Mouse (Mus musculus) liver, postnatal 0 days (tissue): ENCODE data around the gene Inca1. TPM values are rescaled to one million over a fixed set of nuclear protein-coding genes. Genes with fewer than 3 reads are reported as not detected.

Experiments
- ATAC-seq: fragments of 200-750 bp; cut with Nextera tagmentation; 2 replicates; pipeline ENCODE4 v1.8.0; 2017; ENCODE audit warnings: mild to moderate bottlenecking, moderate library complexity
- DNase-seq: peaks from one replicate; pipeline ENCODE4 v3.0.0-alpha.2; 2016
- H3K27ac ChIP-seq: fragments of 300-500 bp; sonication (generic); 2 replicates; pipeline ENCODE4 v1.5.1; 2014; ENCODE audit warnings: antibody characterized with exemption, moderate library complexity, mild to moderate bottlenecking, low read depth
- H3K27me3 ChIP-seq: fragments of 300-500 bp; sonication (generic); 2 replicates; pipeline ENCODE4 v1.6.1; 2014; ENCODE audit warnings: low read length, control low read depth, mixed read lengths; ENCODE audit not compliant: insufficient read depth
- H3K36me3 ChIP-seq: fragments of 300-500 bp; sonication (generic); replicated peaks from 2 replicates; pipeline ENCODE4 v1.6.1; 2014; ENCODE audit warnings: mild to moderate bottlenecking, control low read depth, low read length, moderate library complexity, mixed read lengths; ENCODE audit not compliant: insufficient read depth
- H3K4me1 ChIP-seq: fragments of 300-500 bp; sonication (generic); 2 replicates; pipeline ENCODE4 v1.6.1; 2014; ENCODE audit warnings: antibody characterized with exemption, mild to moderate bottlenecking, control low read depth; ENCODE audit not compliant: insufficient read depth
- H3K4me2 ChIP-seq: fragments of 300-500 bp; sonication (generic); 2 replicates; pipeline ENCODE4 v1.6.1; 2014; ENCODE audit warnings: low read depth, mild to moderate bottlenecking, low read length, moderate library complexity, mixed read lengths
- H3K4me3 ChIP-seq: fragments of 300-500 bp; sonication (generic); 2 replicates; pipeline ENCODE4 v1.5.1; 2014; ENCODE audit warnings: low read depth, low read length
- H3K9ac ChIP-seq: fragments of 300-500 bp; sonication (generic); replicated peaks from 2 replicates; pipeline ENCODE4 v1.6.1; 2014; ENCODE audit warnings: mild to moderate bottlenecking, moderate library complexity
- H3K9me3 ChIP-seq: fragments of 300-500 bp; sonication (generic); 2 replicates; pipeline ENCODE4 v1.6.1; 2016; ENCODE audit warnings: mild to moderate bottlenecking, control low read depth, low read length, mixed read lengths
- CTCF ChIP-seq: sonication (generic); IDR thresholded peaks from 2 replicates; pipeline ENCODE4 v1.5.1; 2016; ENCODE audit warnings: antibody characterized with exemption, low read depth
- EP300 ChIP-seq: IDR thresholded peaks from 2 replicates; pipeline ENCODE4 v1.6.1; 2016; ENCODE audit warnings: antibody characterized with exemption, low read depth, mild to moderate bottlenecking
- WGBS: fragments of 180-500 bp; shearing (Covaris S2); extraction: QIAGEN DNeasy Blood & Tissue Kit; methylation state at CpG from one replicate; pipeline ENCODE4 v1.1.7; 2014; ENCODE audit not compliant: insufficient replicate concordance; 5-methylcytosine and 5-hydroxymethylcytosine counted together
- polyA plus RNA-seq: library from polyadenylated mRNA; unstranded; fragments of >200 nt; fragmentation: Nextera tagmentation; extraction: Ambion mirVana; gene quantifications from 2 replicates; pipeline ENCODE4 v1.2.1, GENCODE M21; 2015

Inca1 gene
- polyA plus RNA-seq, 1 experiment from 2014 or later: 8.3 TPM

DNA sequence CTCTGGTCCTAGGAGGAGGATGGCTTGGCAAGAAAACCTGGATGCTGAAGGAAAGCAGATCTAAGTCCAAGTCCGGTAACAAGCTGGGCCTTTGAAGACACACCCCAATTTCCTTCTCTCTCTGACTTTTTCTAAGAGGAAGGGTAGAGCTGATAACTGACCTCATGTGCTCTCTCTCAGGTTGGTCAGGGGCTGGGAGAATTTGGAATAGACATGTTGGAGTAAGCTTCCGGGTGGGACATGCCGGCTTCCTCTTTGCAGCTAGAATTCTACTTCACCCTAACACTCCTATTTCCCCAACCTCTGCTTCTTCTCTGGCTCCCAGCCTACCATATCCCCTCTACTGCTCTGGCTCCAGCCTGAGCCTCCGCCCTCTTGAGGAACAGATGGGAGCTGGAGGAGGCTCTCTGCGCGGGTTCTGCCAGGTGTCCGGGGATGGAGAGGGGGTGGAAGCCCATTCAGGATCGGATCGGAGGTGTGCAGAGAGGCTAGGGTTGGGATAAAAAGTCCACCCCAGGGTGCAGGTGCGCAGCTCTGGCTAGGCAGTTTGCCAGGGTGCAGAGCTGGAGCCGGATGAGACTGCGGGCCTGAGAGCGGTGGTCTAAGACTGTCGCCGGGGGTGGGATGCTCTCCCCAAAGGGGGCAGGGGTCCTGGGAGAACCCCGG is 12.9 kb downstream of the Inca1 start:
- WGBS: 2% methylated on average over 16 of the region's 16 CpGs
- H3K4me1 ChIP-seq: peaks cover 17% of the 10 kb centered on the region
- H3K36me3 ChIP-seq: peaks cover 21% of the 10 kb centered on the region
- H3K4me3 ChIP-seq: peak overlapping the region; percentile 74
- peak overlapping the region; percentile 86 for H3K9ac ChIP-seq
- ATAC-seq (peak; percentile 34), DNase-seq (no peak)
- peak overlapping the region; percentile 97 for H3K4me2 ChIP-seq
- TF ChIP-seq CTCF: peak; percentile 14; the same call in 1 of the 2 replicates
- TF ChIP-seq EP300: no peak
- H3K27me3 ChIP-seq: no peaks in the 10 kb centered on the region
- H3K27ac ChIP-seq: peak overlapping the region; percentile 81
- no peaks in the 10 kb centered on the region for H3K9me3 ChIP-seq

DNA sequence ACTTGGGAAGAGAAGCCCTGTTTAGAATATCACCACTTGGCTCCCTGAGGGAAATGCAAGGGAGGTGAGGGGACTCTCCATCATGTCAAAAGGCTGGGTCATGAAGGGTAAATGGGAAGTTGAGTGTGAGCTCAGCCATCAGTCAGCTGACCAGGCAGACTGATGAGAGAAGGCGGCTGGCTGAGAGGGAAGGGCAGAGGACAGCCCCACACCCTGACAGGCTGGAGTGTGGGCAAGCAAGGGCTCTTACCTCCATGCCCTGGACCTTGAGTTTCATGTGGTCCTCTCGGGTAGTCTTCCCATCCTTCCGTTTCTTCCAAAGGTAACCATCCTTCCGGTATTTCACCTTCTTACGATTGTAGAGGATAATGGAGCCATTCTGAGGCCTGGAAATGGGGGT is 16.3 kb downstream of the Inca1 start:
- Histone ChIP-seq H3K27me3 (no peaks in the 10 kb centered on the region), H3K36me3 (peaks cover 30% of the 10 kb centered on the region), H3K4me2 (no peak overlapping the region), H3K4me3 (no peak overlapping the region), H3K4me1 (peaks cover 24% of the 10 kb centered on the region), H3K9me3 (no peaks in the 10 kb centered on the region), H3K9ac (no peak overlapping the region), H3K27ac (no peak overlapping the region)
- WGBS: 83% methylated on average over 5 of the region's 5 CpGs
- ATAC-seq (no peak), DNase-seq (no peak)
- TF ChIP-seq CTCF: no peak
- TF ChIP-seq EP300: no peak

DNA sequence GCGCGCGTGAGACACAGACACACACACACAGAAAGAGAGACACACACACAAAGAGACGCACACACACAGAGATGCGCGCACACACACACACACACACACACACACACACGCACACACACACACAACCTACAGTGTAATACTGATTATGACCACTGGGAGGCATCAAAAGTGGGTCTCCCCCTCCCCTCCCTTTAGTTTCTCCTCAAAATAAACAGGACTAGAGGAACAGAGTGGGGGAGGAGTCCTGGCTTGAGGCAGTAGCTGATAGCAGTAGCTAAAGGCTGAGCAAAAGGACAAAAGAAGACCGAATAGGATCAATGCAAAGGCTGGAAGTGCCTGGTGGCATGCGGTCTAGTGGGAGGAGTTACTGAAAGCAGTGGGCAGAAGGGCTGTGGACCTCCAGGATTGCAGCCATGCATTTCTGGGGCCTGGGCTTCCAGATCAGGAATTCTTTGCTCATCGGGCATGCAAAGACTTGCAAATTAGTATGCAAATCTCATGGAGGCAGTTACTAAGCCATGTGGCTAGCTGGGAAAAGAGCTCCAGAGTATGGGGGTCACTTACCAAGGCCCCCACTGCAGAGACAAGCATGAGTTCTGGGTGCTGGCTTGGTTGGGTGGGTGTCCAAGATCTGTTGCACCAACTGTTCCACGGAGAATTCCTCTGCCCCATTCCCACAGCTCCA is 17.9 kb downstream of the Inca1 start:
- DNase-seq: peak; percentile 44
- 0 out of 2 replicates have a peak overlapping the region, but pooled peaks have one; percentile 3 for H3K27ac ChIP-seq

DNA sequence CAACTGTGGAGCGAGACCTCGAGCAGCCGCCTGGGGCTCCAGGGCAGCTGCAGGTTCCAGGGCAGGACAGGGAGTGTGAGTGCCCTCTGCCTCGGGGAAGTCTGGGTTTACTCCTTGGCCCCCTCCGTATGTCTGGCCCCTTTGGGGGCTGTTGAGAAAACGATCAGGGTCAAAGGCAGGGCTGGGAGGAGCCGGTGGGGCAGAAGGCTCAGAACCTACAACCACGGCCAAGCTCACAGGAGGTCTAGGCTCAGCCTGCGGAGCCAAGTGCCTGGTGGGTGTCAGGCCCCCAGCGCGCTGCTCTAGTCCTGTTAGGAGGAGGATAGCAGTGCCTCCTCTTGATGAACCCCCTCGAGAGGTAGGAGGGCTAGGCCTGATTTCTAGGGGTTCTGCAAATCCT is 18.8 kb downstream of the Inca1 start:
- no peak overlapping the region for H3K27ac ChIP-seq
- no peaks in the 10 kb centered on the region for H3K9me3 ChIP-seq
- no peak for TF ChIP-seq EP300
- no peak for TF ChIP-seq CTCF
- H3K4me1 ChIP-seq: peaks cover 17% of the 10 kb centered on the region
- H3K4me3 ChIP-seq: no peak overlapping the region
- WGBS: 84% methylated on average over 12 of the region's 12 CpGs
- peaks cover 33% of the 10 kb centered on the region for H3K36me3 ChIP-seq
- H3K27me3 ChIP-seq: no peaks in the 10 kb centered on the region
- H3K9ac ChIP-seq: no peak overlapping the region
- DNase-seq: no peak
- ATAC-seq: no peak
- H3K4me2 ChIP-seq: no peak overlapping the region

More for the DNA sequence above, 17.9 kb downstream of the Inca1 start:
- peaks cover 22% of the 10 kb centered on the region for H3K4me1 ChIP-seq
- TF ChIP-seq CTCF (peak; percentile 72), EP300 (no peak)
- H3K27me3 ChIP-seq: no peaks in the 10 kb centered on the region
- peaks cover 33% of the 10 kb centered on the region for H3K36me3 ChIP-seq
- H3K4me3 ChIP-seq: no peak overlapping the region
- H3K9ac ChIP-seq: no peak overlapping the region
- 49% methylated on average over 11 of the region's 11 CpGs for WGBS
- ATAC-seq: peak; percentile 53
- H3K4me2 ChIP-seq: no peak overlapping the region
- no peaks in the 10 kb centered on the region for H3K9me3 ChIP-seq

DNA sequence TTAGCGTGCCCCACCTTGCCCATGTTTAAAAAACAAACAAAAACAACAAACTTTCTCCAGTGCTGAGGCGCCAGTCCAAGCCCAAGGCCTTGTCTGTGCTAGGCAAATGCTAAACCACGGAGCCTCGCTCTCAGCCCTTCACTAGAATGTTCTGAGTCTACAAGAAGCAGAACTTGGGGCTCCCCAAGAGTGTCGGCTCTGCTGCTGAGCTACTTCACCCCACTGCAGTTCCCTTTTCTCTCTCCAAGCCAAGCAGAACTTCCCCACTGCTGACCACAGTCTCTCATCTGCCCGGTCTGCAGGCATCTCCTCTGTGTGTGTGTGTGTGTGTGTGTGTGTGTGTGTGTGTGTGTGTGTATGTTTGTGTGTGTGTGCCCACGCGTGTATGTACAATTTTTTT is 20.1 kb downstream of the Inca1 start:
- 41% methylated on average over 8 of the region's 8 CpGs for WGBS
- peak; percentile 40 for DNase-seq
- Histone ChIP-seq H3K27me3 (no peaks in the 10 kb centered on the region), H3K4me2 (no peak overlapping the region), H3K4me3 (no peak overlapping the region), H3K27ac (peak overlapping the region; percentile 84), H3K36me3 (peaks cover 27% of the 10 kb centered on the region), H3K4me1 (peaks cover 17% of the 10 kb centered on the region), H3K9ac (no peak overlapping the region), H3K9me3 (no peaks in the 10 kb centered on the region)
- TF ChIP-seq CTCF: no peak
- TF ChIP-seq EP300: no peak
- peak; percentile 26; the same call in 1 of the 2 replicates for ATAC-seq

DNA sequence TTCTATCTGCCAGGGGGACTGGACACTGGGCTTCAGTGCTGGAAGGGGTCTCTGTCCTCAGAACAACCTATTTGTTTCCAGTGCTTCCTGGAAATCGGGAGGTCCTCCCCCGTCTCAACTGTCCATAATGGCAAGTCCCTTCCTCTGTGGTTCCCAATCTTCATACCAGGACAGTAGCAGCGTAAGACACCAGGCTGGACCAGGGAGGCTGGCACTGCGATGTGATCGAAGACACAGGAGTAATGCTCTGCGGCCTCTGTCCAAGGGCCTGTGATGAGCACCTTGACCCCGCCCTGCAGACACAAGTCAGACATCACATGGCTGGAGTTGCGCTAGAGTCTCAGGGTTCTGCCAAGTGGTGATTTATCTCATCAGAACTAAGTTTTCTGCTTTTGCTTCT is 20.6 kb downstream of the Inca1 start:
- Histone ChIP-seq H3K27me3 (no peaks in the 10 kb centered on the region), H3K4me1 (peaks cover 17% of the 10 kb centered on the region), H3K4me2 (no peak overlapping the region), H3K36me3 (peaks cover 22% of the 10 kb centered on the region), H3K27ac (peak overlapping the region; percentile 84), H3K4me3 (no peak overlapping the region), H3K9me3 (no peaks in the 10 kb centered on the region), H3K9ac (no peak overlapping the region)
- ATAC-seq: no peak
- WGBS: 84% methylated on average over 8 of the region's 8 CpGs
- no peak for TF ChIP-seq CTCF
- no peak for TF ChIP-seq EP300
- no peak for DNase-seq
